Mouse (Mus musculus) hindbrain, embryonic 16.5 days (tissue): Measurements from ENCODE around the gene Slc12a8. TPM values are rescaled to one million over a fixed set of nuclear protein-coding genes. Genes with fewer than 3 reads are reported as not detected.

Source experiments
- ATAC-seq: fragments of 200-750 bp; cut with Nextera tagmentation; 2 replicates; pipeline ENCODE4 v1.8.0; 2017; ENCODE audit warnings: moderate TSS enrichment, moderate library complexity
- H3K27ac ChIP-seq: fragments of 300-500 bp; sonication (generic); 2 replicates; pipeline ENCODE4 v1.5.1; 2014; ENCODE audit warnings: low read depth, mild to moderate bottlenecking, control low read depth, low read length, moderate library complexity
- H3K27me3 ChIP-seq: fragments of 300-500 bp; sonication (generic); replicated peaks from 2 replicates; pipeline ENCODE4 v1.6.1; 2014; ENCODE audit warnings: low read length; ENCODE audit not compliant: control insufficient read depth, insufficient read depth
- H3K36me3 ChIP-seq: fragments of 300-500 bp; sonication (generic); 2 replicates; pipeline ENCODE4 v1.6.1; 2014; ENCODE audit warnings: mild to moderate bottlenecking, low read length, moderate library complexity, mixed read lengths; ENCODE audit not compliant: control insufficient read depth, insufficient read depth
- H3K4me1 ChIP-seq: fragments of 300-500 bp; sonication (generic); 2 replicates; pipeline ENCODE4 v1.6.1; 2014; ENCODE audit warnings: low read depth, low read length; ENCODE audit not compliant: control insufficient read depth, insufficient read depth
- H3K4me2 ChIP-seq: fragments of 300-500 bp; sonication (generic); 2 replicates; pipeline ENCODE4 v1.6.1; 2014; ENCODE audit warnings: mild to moderate bottlenecking, low read length, control low read depth, moderate library complexity
- H3K4me3 ChIP-seq: fragments of 300-500 bp; sonication (generic); 2 replicates; pipeline ENCODE4 v1.5.1; 2014; ENCODE audit warnings: mild to moderate bottlenecking, low read length, control low read depth, moderate library complexity
- H3K9ac ChIP-seq: fragments of 300-500 bp; sonication (generic); 2 replicates; pipeline ENCODE4 v1.6.1; 2014; ENCODE audit warnings: low read depth, mild to moderate bottlenecking, control low read depth, low read length, moderate library complexity
- H3K9me3 ChIP-seq: fragments of 300-500 bp; sonication (generic); 2 replicates; pipeline ENCODE4 v1.6.1; 2014; ENCODE audit warnings: mild to moderate bottlenecking, low read length, moderate library complexity; ENCODE audit not compliant: control insufficient read depth
- WGBS: fragments of 180-500 bp; shearing (Covaris S2); extraction: QIAGEN DNeasy Blood & Tissue Kit; methylation state at CpG from one replicate; pipeline ENCODE4 v1.1.7; 2014; 5-methylcytosine and 5-hydroxymethylcytosine counted together
- polyA plus RNA-seq: library from polyadenylated mRNA; unstranded; fragments of >200 nt; fragmentation: Nextera tagmentation; extraction: Ambion mirVana; gene quantifications from 2 replicates; pipeline ENCODE4 v1.2.1, GENCODE M21; 2015

Slc12a8 gene
- polyA plus RNA-seq, 1 experiment from 2014 or later = 1.5 TPM

GRCm38 (mm10) chr16:33561308-33562009 is 44.3 kb downstream of the Slc12a8 start:
- H3K27me3 ChIP-seq = no peaks in the 10 kb centered on the region
- 71% methylated on average over 12 of the region's 12 CpGs for WGBS
- no peak for ATAC-seq
- no peak overlapping the region for H3K4me2 ChIP-seq
- no peaks in the 10 kb centered on the region for H3K4me1 ChIP-seq
- H3K9me3 ChIP-seq = no peaks in the 10 kb centered on the region
- no peaks in the 10 kb centered on the region for H3K36me3 ChIP-seq
- H3K27ac ChIP-seq = no peak overlapping the region
- no peak overlapping the region for H3K4me3 ChIP-seq
- H3K9ac ChIP-seq = no peak overlapping the region

- no peak overlapping the region for H3K27ac ChIP-seq
- WGBS = 75% methylated on average over 12 of the region's 12 CpGs
- no peaks in the 10 kb centered on the region for H3K9me3 ChIP-seq
These were observed 45.9 kb downstream of the Slc12a8 start for GRCm38 (mm10) chr16:33562874-33563537.

GRCm38 (mm10) chr16:33563538-33564013 is 46.4 kb downstream of the Slc12a8 start:
- ATAC-seq = no peak

More at GRCm38 (mm10) chr16:33562874-33563537, 45.9 kb downstream of the Slc12a8 start:
- no peak overlapping the region for H3K9ac ChIP-seq
- no peak for ATAC-seq
- no peaks in the 10 kb centered on the region for H3K36me3 ChIP-seq
- H3K27me3 ChIP-seq = no peaks in the 10 kb centered on the region
- no peak overlapping the region for H3K4me3 ChIP-seq
- no peaks in the 10 kb centered on the region for H3K4me1 ChIP-seq
- H3K4me2 ChIP-seq = no peak overlapping the region

GRCm38 (mm10) chr16:33566467-33566866 is 49.3 kb downstream of the Slc12a8 start:
- 91% methylated on average over 10 of the region's 10 CpGs for WGBS
- H3K4me2 ChIP-seq = no peak overlapping the region
- H3K4me3 ChIP-seq = no peak overlapping the region
- H3K9ac ChIP-seq = no peak overlapping the region
- no peaks in the 10 kb centered on the region for H3K4me1 ChIP-seq
- H3K9me3 ChIP-seq = no peaks in the 10 kb centered on the region
- H3K27ac ChIP-seq = no peak overlapping the region
- no peak for ATAC-seq
- no peaks in the 10 kb centered on the region for H3K36me3 ChIP-seq
- H3K27me3 ChIP-seq = no peaks in the 10 kb centered on the region

More at GRCm38 (mm10) chr16:33563538-33564013, 46.4 kb downstream of the Slc12a8 start:
- no peaks in the 10 kb centered on the region for H3K4me1 ChIP-seq
- H3K4me2 ChIP-seq = no peak overlapping the region
- 72% methylated on average over 5 of the region's 5 CpGs for WGBS
- no peak overlapping the region for H3K4me3 ChIP-seq
- no peaks in the 10 kb centered on the region for H3K36me3 ChIP-seq
- no peaks in the 10 kb centered on the region for H3K9me3 ChIP-seq
- H3K27me3 ChIP-seq = no peaks in the 10 kb centered on the region
- H3K27ac ChIP-seq = no peak overlapping the region
- no peak overlapping the region for H3K9ac ChIP-seq

GRCm38 (mm10) chr16:33567736-33568135 is 50.6 kb downstream of the Slc12a8 start:
- 60% methylated on average over 4 of the region's 4 CpGs for WGBS
- H3K9ac ChIP-seq = no peak overlapping the region
- no peaks in the 10 kb centered on the region for H3K27me3 ChIP-seq
- no peak overlapping the region for H3K4me3 ChIP-seq
- H3K4me2 ChIP-seq = no peak overlapping the region
- H3K27ac ChIP-seq = no peak overlapping the region
- H3K36me3 ChIP-seq = no peaks in the 10 kb centered on the region
- ATAC-seq = no peak
- no peaks in the 10 kb centered on the region for H3K9me3 ChIP-seq
- H3K4me1 ChIP-seq = no peaks in the 10 kb centered on the region

GRCm38 (mm10) chr16:33568269-33569016 is 51.3 kb downstream of the Slc12a8 start:
- ATAC-seq = no peak

GRCm38 (mm10) chr16:33572646-33573045 is 55.5 kb downstream of the Slc12a8 start:
- Histone ChIP-seq H3K27me3 (no peaks in the 10 kb centered on the region), H3K4me2 (no peak overlapping the region), H3K4me1 (no peaks in the 10 kb centered on the region), H3K27ac (no peak overlapping the region), H3K9ac (no peak overlapping the region), H3K9me3 (no peaks in the 10 kb centered on the region), H3K36me3 (no peaks in the 10 kb centered on the region), H3K4me3 (no peak overlapping the region)
- 82% methylated on average over 6 of the region's 6 CpGs for WGBS
- no peak for ATAC-seq

More at GRCm38 (mm10) chr16:33568269-33569016, 51.3 kb downstream of the Slc12a8 start:
- Histone ChIP-seq H3K27me3 (no peaks in the 10 kb centered on the region), H3K36me3 (no peaks in the 10 kb centered on the region), H3K4me2 (no peak overlapping the region), H3K9me3 (no peaks in the 10 kb centered on the region), H3K4me1 (no peaks in the 10 kb centered on the region), H3K9ac (no peak overlapping the region), H3K4me3 (no peak overlapping the region), H3K27ac (no peak overlapping the region)
- WGBS = 69% methylated on average over 7 of the region's 12 CpGs

GRCm38 (mm10) chr16:33573703-33574102 is 56.6 kb downstream of the Slc12a8 start:
- no peak overlapping the region for H3K4me3 ChIP-seq
- ATAC-seq = no peak
- H3K27ac ChIP-seq = no peak overlapping the region
- H3K9me3 ChIP-seq = no peaks in the 10 kb centered on the region
- H3K4me1 ChIP-seq = no peaks in the 10 kb centered on the region
- H3K27me3 ChIP-seq = no peaks in the 10 kb centered on the region
- no peak overlapping the region for H3K4me2 ChIP-seq
- no peaks in the 10 kb centered on the region for H3K36me3 ChIP-seq
- 81% methylated on average over 7 of the region's 7 CpGs for WGBS
- H3K9ac ChIP-seq = no peak overlapping the region

GRCm38 (mm10) chr16:33575728-33576127 is 58.6 kb downstream of the Slc12a8 start:
- no peak overlapping the region for H3K9ac ChIP-seq
- WGBS = 84% methylated on average over 6 of the region's 6 CpGs
- no peak for ATAC-seq
- no peak overlapping the region for H3K27ac ChIP-seq
- H3K9me3 ChIP-seq = no peaks in the 10 kb centered on the region
- no peaks in the 10 kb centered on the region for H3K36me3 ChIP-seq
- no peak overlapping the region for H3K4me3 ChIP-seq
- peaks cover 4% of the 10 kb centered on the region for H3K4me1 ChIP-seq
- no peaks in the 10 kb centered on the region for H3K27me3 ChIP-seq
- H3K4me2 ChIP-seq = no peak overlapping the region
